Mouse (Mus musculus): Measurements from ENCODE around the gene Adamts20. TPM values are rescaled to one million over a fixed set of nuclear protein-coding genes. Genes with fewer than 3 reads are reported as not detected.

The Adamts20 gene
- total RNA-seq, 2 experiments from 2014 or later, result 1.7 to 2.3 TPM

- DNase-seq (ENCODE audit: low spot score in 2 of 2), result no peak
These were observed 212.1 kb downstream of the Adamts20 start for GRCm38 (mm10) chr15:94252962-94253712.

- no peak for DNase-seq (ENCODE audit: low spot score in 2 of 2)
These were observed 215.5 kb downstream of the Adamts20 start for GRCm38 (mm10) chr15:94249766-94250165.

GRCm38 (mm10) chr15:94248386-94248785, 216.8 kb downstream of the Adamts20 start:
- no peak for DNase-seq (ENCODE audit: low spot score in 2 of 2)

GRCm38 (mm10) chr15:94246669-94247068, 218.5 kb downstream of the Adamts20 start:
- DNase-seq (ENCODE audit: low spot score in 2 of 2), result no peak

- DNase-seq (ENCODE audit: low spot score in 2 of 2), result no peak
These were observed 220.9 kb downstream of the Adamts20 start for GRCm38 (mm10) chr15:94244336-94244735.

- DNase-seq (ENCODE audit: low spot score in 2 of 2), result no peak
These were observed 223.1 kb downstream of the Adamts20 start for GRCm38 (mm10) chr15:94242133-94242532.

GRCm38 (mm10) chr15:94239637-94240036, 225.6 kb downstream of the Adamts20 start:
- DNase-seq (ENCODE audit: low spot score in 2 of 2), result no peak

- no peak for DNase-seq (ENCODE audit: low spot score in 2 of 2)
These were observed 226.1 kb downstream of the Adamts20 start for GRCm38 (mm10) chr15:94239127-94239526.

GRCm38 (mm10) chr15:94238058-94238876, 227.0 kb downstream of the Adamts20 start:
- no peak for DNase-seq (ENCODE audit: low spot score in 2 of 2)

- DNase-seq (ENCODE audit: low spot score in 2 of 2), result no peak
These were observed 228.5 kb downstream of the Adamts20 start for GRCm38 (mm10) chr15:94236726-94237125.

GRCm38 (mm10) chr15:94236121-94236520, 229.1 kb downstream of the Adamts20 start:
- no peak for DNase-seq (ENCODE audit: low spot score in 2 of 2)

GRCm38 (mm10) chr15:94235190-94235589, 230.0 kb downstream of the Adamts20 start:
- no peak for DNase-seq (ENCODE audit: low spot score in 2 of 2)

GRCm38 (mm10) chr15:94231246-94231645, 234.0 kb downstream of the Adamts20 start:
- no peak for DNase-seq (ENCODE audit: low spot score in 2 of 2)

GRCm38 (mm10) chr15:94227388-94227787, 237.8 kb downstream of the Adamts20 start:
- no peak for DNase-seq (ENCODE audit: low spot score in 2 of 2)

GRCm38 (mm10) chr15:94223101-94223500, 242.1 kb downstream of the Adamts20 start:
- DNase-seq (ENCODE audit: low spot score in 2 of 2), result no peak

- DNase-seq (ENCODE audit: low spot score in 2 of 2), result no peak
These were observed 244.5 kb downstream of the Adamts20 start for GRCm38 (mm10) chr15:94220686-94221085.

Other genes starting within 250 kb of the Adamts20 start
- 1 to 10 TPM; 3.4 to 3.6 TPM for gene Pus7l, start 78.1 kb upstream of the Adamts20 start, total RNA-seq (2021)
- gene Irak4, start 78.2 kb upstream of the Adamts20 start, total RNA-seq (2021), result 10 to 100 TPM in 1 of 2 experiments, 1 to 10 TPM in 1; 9.8 to 11.1 TPM
- 10 to 100 TPM; 81.2 to 87.1 TPM for gene Twf1, start 124.5 kb upstream of the Adamts20 start, total RNA-seq (2021)
- gene Tmem117, start 163.8 kb upstream of the Adamts20 start, total RNA-seq (2021), result 1 to 10 TPM; 3.1 to 3.3 TPM